Mouse (Mus musculus) intestine, embryonic 16.5 days (tissue): ENCODE measurements around the gene Grm5. TPM values are rescaled to one million over a fixed set of nuclear protein-coding genes. Genes with fewer than 3 reads are reported as not detected.

Experiments used
- ATAC-seq: fragments of 200-750 bp; cut with Nextera tagmentation; 2 replicates; pipeline ENCODE4 v1.8.0; 2017; ENCODE audit warnings: moderate TSS enrichment, moderate library complexity
- H3K27ac ChIP-seq: fragments of 300-500 bp; sonication (generic); 2 replicates; pipeline ENCODE4 v1.5.1; 2014; ENCODE audit warnings: mild to moderate bottlenecking, low read length
- H3K27me3 ChIP-seq: fragments of 300-500 bp; sonication (generic); replicated peaks from 2 replicates; pipeline ENCODE4 v1.6.1; 2014; ENCODE audit warnings: low read length, control low read depth, mixed read lengths; ENCODE audit not compliant: control insufficient read depth, insufficient read depth
- H3K36me3 ChIP-seq: fragments of 300-500 bp; sonication (generic); 2 replicates; pipeline ENCODE4 v1.6.1; 2014; ENCODE audit warnings: low read length, control low read depth; ENCODE audit not compliant: control insufficient read depth, insufficient read depth
- H3K4me1 ChIP-seq: fragments of 300-500 bp; sonication (generic); 2 replicates; pipeline ENCODE4 v1.6.1; 2014; ENCODE audit warnings: low read length, control low read depth, mixed read lengths; ENCODE audit not compliant: control insufficient read depth, insufficient read depth
- H3K4me2 ChIP-seq: fragments of 300-500 bp; sonication (generic); 2 replicates; pipeline ENCODE4 v1.6.1; 2014; ENCODE audit warnings: low read depth, low read length, control low read depth
- H3K4me3 ChIP-seq: fragments of 300-500 bp; sonication (generic); 2 replicates; pipeline ENCODE4 v1.5.1; 2014; ENCODE audit warnings: mild to moderate bottlenecking, low read length
- H3K9ac ChIP-seq: fragments of 300-500 bp; sonication (generic); 2 replicates; pipeline ENCODE4 v1.6.1; 2014; ENCODE audit warnings: low read depth, low read length
- H3K9me3 ChIP-seq: fragments of 300-500 bp; sonication (generic); 2 replicates; pipeline ENCODE4 v1.6.1; 2016; ENCODE audit warnings: low read length, control low read depth; ENCODE audit not compliant: control insufficient read depth
- WGBS: fragments of 180-500 bp; shearing (Covaris S2); extraction: QIAGEN DNeasy Blood & Tissue Kit; methylation state at CpG from one replicate; pipeline ENCODE4 v1.1.7; 2014; 5-methylcytosine and 5-hydroxymethylcytosine counted together
- polyA plus RNA-seq: library from polyadenylated mRNA; unstranded; fragments of >200 nt; fragmentation: Nextera tagmentation; extraction: Ambion mirVana; gene quantifications from 2 replicates; pipeline ENCODE4 v1.2.1, GENCODE M21; 2015

Grm5 gene
- polyA plus RNA-seq, 1 experiment from 2014 or later, result not detected

DNA sequence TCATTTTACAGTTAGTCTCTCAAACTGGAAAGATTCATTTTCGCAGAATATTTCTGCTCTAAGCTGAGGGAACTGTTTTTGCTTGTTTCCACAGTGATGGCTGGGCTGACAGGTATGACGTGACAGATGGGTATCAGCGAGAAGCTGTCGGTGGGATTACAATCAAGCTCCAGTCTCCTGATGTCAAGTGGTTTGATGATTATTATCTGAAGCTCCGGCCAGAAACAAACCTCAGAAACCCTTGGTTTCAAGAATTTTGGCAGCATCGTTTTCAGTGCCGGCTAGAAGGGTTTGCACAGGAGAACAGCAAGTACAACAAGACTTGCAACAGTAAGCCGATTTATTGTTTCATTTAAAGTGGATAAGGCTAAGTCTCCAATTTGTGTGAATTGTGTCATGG is 391.1 kb downstream of the Grm5 start:
- no peaks in the 10 kb centered on the region for H3K36me3 ChIP-seq
- H3K4me1 ChIP-seq, result no peaks in the 10 kb centered on the region
- no peaks in the 10 kb centered on the region for H3K9me3 ChIP-seq
- ATAC-seq, result no peak
- no peak overlapping the region for H3K4me2 ChIP-seq
- H3K9ac ChIP-seq, result no peak overlapping the region
- no peak overlapping the region for H3K4me3 ChIP-seq
- WGBS, result 74% methylated on average over 8 of the region's 8 CpGs
- H3K27me3 ChIP-seq, result no peaks in the 10 kb centered on the region
- H3K27ac ChIP-seq, result no peak overlapping the region

DNA sequence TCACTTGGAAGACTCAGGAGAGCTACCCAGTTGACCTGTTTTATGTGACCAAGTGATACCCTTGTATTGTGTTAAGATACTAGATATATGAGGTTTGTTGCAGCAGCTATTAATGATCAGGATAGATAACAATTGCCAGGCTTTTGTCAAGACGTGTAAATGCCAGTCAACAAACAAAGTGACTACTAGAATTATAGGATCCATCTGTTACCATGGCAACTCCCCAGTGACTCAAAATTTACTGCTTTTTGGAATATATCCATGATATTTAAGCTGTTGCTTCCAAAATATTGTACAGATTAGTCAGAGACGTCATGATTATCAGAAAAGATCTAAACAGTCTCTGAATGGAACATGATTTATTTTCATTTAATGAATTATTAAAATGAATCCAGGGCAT is 399.5 kb downstream of the Grm5 start:
- Histone ChIP-seq H3K9ac (no peak overlapping the region), H3K4me3 (no peak overlapping the region), H3K9me3 (no peaks in the 10 kb centered on the region), H3K4me1 (no peaks in the 10 kb centered on the region), H3K27me3 (no peaks in the 10 kb centered on the region), H3K36me3 (no peaks in the 10 kb centered on the region), H3K4me2 (no peak overlapping the region), H3K27ac (no peak overlapping the region)
- ATAC-seq, result no peak
- 63% methylated on average over 2 of the region's 2 CpGs for WGBS

DNA sequence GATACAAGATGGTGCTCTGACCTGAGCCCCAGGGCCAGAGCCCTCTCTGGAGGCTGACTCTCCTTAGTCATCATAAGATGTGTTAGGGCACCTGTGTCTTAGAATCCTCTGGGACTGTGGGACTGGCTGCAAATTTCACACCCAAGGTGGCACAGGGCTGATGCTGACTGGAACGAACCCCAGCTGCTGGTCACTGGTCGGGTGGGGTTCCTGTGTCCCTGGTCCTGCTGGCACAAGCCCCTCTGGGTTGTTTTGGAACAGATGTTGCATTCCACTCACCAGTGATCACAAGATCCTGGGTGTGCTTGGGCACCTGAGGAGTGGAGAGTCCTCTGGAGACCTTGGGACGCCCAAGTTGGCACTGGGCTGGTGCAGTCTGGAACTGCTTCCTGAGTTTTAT is 430.5 kb downstream of the Grm5 start:
- Histone ChIP-seq H3K4me2 (no peak overlapping the region), H3K4me3 (no peak overlapping the region), H3K27me3 (no peaks in the 10 kb centered on the region), H3K36me3 (no peaks in the 10 kb centered on the region), H3K9me3 (no peaks in the 10 kb centered on the region), H3K27ac (no peak overlapping the region), H3K9ac (no peak overlapping the region), H3K4me1 (no peaks in the 10 kb centered on the region)
- 75% methylated on average over 3 of the region's 3 CpGs for WGBS
- ATAC-seq, result no peak

DNA sequence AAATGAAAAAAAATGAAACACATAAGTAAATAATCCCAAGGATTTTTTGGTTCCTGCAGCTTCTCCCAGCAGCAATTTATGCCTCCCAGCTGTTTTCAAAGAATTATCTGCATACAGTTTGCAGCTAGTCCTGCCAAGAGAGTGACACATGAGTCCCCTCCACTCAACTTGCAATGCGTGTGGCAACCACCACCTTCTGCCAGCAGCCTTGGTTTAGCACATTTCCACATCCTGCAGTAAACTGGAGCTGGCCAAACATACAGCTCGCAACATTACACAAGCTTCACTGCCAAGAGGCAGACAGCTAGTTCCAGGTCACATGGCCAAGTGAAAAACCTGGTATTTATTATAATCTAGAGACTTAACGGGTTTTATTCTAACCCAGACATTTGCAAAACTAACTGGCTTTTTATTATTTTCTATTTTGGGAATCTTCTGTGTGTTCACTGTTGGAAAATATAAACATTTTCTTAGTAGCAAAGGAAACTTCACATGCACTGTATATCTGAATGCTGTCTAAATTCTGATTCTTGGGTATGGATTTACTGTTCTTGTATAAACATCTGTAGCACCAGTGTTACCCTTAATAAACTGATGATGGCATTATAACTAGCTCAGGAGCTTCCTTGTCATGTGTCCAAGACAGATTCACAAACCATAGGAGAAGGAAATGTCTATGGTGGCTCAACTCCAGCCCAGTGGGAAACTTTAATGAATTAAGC is 443.6 kb downstream of the Grm5 start:
- no peaks in the 10 kb centered on the region for H3K36me3 ChIP-seq
- H3K9ac ChIP-seq, result no peak overlapping the region
- 47% methylated on average over 3 of the region's 3 CpGs for WGBS
- no peak overlapping the region for H3K4me2 ChIP-seq
- H3K27ac ChIP-seq, result no peak overlapping the region
- H3K9me3 ChIP-seq, result no peaks in the 10 kb centered on the region
- no peaks in the 10 kb centered on the region for H3K27me3 ChIP-seq
- ATAC-seq, result no peak
- H3K4me3 ChIP-seq, result no peak overlapping the region
- H3K4me1 ChIP-seq, result no peaks in the 10 kb centered on the region

DNA sequence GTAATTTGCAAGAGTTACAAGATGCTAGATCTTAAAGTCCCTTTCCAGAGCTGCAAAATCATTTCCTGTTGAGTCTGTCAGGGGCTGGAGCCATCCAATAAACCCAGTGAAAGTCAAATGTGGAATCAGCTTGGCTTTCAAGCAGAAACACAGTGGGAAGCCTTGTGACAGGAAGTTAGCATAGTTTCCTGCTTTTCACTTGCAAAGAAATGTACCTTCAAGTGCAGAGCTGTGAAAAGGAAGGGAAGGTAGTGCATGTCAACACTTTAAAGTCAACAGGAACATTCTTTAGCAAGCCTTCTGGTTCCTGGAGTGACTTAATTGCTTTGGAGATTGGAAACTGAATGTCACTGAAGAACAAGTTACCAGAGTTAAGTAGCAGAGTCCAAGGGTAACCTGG is 463.4 kb downstream of the Grm5 start:
- ATAC-seq, result no peak
- H3K4me1 ChIP-seq, result no peaks in the 10 kb centered on the region
- no peak overlapping the region for H3K9ac ChIP-seq
- no peak overlapping the region for H3K27ac ChIP-seq
- H3K36me3 ChIP-seq, result no peaks in the 10 kb centered on the region
- no peaks in the 10 kb centered on the region for H3K9me3 ChIP-seq
- no peak overlapping the region for H3K4me3 ChIP-seq
- H3K27me3 ChIP-seq, result no peaks in the 10 kb centered on the region
- no peak overlapping the region for H3K4me2 ChIP-seq

DNA sequence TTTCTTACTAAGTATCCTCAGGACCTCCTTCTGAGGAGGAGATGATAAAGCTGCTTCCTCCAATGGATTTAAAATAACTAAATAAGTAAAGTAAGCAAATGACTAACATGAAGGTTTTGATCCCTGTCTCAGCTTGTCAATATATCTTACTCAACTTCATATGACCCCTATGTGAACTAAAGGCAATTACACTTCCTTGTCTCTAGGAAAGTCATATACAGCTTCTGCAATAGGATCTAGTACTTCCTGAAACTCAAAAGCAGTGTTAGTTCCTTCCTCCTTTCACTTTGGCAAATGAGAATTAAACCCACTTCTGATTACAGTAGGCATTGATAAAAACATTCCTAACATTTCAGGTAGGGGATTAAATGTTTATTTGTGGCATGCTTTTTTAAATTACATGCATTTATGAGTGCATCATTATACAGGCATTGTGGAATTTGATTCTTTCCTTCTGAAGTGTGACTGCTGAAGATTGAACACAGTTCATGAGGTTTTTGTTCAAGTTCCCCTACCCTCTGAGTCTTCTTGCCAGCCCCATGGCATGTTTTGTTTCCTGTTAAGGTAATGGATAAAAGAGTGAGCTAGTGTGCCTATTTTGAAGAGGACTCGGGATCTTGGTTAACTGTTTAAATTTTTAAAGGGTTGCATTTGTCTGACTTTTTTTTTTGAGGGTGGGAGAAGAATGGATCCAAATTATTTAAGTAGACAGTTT is 470.4 kb downstream of the Grm5 start:
- no peaks in the 10 kb centered on the region for H3K4me1 ChIP-seq
- H3K4me3 ChIP-seq, result no peak overlapping the region
- no peaks in the 10 kb centered on the region for H3K9me3 ChIP-seq
- no peak overlapping the region for H3K9ac ChIP-seq
- 70% methylated on average over 1 of the region's 1 CpGs for WGBS
- ATAC-seq, result no peak
- no peak overlapping the region for H3K27ac ChIP-seq
- H3K4me2 ChIP-seq, result no peak overlapping the region
- no peaks in the 10 kb centered on the region for H3K36me3 ChIP-seq
- H3K27me3 ChIP-seq, result no peaks in the 10 kb centered on the region

DNA sequence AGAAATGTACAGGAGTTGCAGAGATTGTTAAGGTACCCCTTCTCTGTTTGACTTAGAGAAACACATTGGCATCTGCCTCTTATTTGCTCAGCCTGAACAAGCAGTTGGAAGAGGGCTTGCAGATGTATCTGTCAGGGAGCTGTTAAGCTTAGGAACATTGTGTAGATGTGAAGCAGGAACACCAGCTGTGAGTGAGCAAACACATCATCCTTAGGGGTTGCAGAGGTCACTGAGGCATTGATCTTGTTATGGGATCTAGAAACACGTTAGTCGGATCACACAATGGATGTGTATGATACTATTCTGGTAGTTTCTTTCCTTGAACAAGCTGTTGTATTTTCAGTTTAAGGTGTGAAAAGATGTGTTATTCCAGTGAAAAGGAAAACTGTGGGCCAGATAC is 472.5 kb downstream of the Grm5 start:
- Histone ChIP-seq H3K4me1 (no peaks in the 10 kb centered on the region), H3K36me3 (no peaks in the 10 kb centered on the region), H3K4me2 (no peak overlapping the region), H3K9ac (no peak overlapping the region), H3K27me3 (no peaks in the 10 kb centered on the region), H3K9me3 (no peaks in the 10 kb centered on the region), H3K4me3 (no peak overlapping the region), H3K27ac (no peak overlapping the region)
- ATAC-seq, result no peak
- WGBS, result 35% methylated on average over 2 of the region's 2 CpGs

DNA sequence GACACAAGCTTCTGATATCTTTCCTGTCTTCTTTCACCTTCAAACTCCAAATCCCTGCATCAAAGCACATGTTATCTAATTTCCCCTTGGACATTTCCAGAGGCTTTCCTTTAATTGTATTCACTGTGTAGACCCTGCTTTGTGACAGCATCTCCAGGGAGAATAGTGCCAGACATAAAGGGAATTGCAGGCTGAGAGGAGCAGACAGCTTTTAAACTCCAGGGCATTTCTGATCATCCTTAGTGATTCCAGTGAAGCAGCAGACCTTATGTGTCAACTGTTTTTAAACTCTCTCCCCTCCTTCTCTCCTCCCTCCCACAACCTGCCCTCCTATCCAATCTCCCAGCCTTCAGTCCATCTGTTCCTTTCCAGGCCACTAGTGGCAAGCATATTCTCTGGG is 507.1 kb downstream of the Grm5 start:
- H3K36me3 ChIP-seq, result no peaks in the 10 kb centered on the region
- H3K27me3 ChIP-seq, result no peaks in the 10 kb centered on the region
- no peaks in the 10 kb centered on the region for H3K9me3 ChIP-seq
- ATAC-seq, result no peak
- H3K4me1 ChIP-seq, result no peaks in the 10 kb centered on the region
- H3K27ac ChIP-seq, result no peak overlapping the region
- no peak overlapping the region for H3K4me2 ChIP-seq
- no peak overlapping the region for H3K4me3 ChIP-seq
- no peak overlapping the region for H3K9ac ChIP-seq

DNA sequence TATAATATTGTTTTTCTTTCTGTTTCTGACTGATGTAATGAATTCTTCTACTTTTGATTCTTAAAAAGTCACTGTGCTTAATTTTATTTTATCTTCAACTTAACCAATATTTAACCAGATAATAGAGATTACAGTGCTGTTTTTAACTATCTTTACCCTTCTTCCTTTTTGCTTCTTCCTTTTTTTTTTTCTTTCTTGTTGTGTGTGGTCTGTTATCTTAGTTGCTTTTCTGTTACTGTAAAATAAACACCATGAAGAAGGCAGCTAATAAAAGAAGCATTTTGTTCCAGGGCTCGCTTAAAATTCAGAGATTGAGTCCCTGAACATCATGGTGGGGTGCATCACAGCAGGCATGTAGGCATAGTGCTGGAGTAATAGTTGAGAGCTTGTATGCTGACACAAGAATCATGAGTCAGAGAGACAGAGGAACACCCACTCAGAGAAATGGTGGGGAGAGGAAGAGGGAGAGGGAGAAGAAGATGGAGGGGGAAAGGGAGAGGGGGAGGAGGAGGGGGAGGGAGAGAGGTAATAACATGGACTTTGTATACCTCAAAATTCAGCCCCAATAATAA is 512.7 kb downstream of the Grm5 start:
- WGBS, result 42% methylated on average over 1 of the region's 1 CpGs
- no peaks in the 10 kb centered on the region for H3K27me3 ChIP-seq
- no peak for ATAC-seq

More for the DNA sequence above, 512.7 kb downstream of the Grm5 start:
- Histone ChIP-seq H3K9me3 (no peaks in the 10 kb centered on the region), H3K36me3 (no peaks in the 10 kb centered on the region), H3K4me1 (no peaks in the 10 kb centered on the region), H3K9ac (no peak overlapping the region), H3K27ac (no peak overlapping the region), H3K4me3 (no peak overlapping the region), H3K4me2 (no peak overlapping the region)
